Mouse (Mus musculus): Measurements from ENCODE around the gene Myl9.

DNA sequence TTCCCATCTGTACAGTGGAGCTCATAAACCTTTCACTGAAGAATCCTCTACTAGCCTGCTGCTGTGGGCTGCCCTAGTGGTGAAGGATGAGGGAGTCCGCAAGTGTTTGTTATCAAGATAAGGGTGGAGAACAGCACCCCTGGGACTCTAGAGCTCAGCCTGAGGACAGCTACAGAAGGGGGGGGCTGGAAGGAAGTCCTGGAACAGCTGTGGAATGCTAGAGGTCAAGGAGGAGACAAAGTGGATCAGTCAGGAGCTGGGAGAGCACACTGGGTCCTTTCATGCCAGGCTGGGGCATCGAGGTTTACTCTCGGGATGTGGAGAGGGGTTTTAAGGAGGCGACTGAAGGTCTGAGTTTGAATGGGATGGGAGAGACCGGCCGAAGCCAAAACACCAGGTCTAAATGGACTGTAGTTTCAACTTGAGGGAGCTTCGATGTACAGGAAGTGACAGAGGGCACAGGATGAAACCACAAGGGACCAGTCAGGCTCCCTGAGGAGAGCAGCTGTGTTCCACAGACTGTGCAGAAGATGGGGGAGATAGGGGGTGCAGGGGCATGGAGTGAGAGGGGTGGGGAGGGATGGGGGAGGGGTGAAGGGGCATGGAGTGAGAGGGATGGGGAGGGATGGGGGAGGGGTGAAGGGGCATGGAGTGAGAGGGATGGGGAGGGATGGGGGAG, 2.2 kb downstream of the Myl9 start:
- no peak for TF ChIP-seq POLR2A (IDR thresholded peaks at IDR 0.05; ENCODE audit: low read depth, low read length)
- no peak for TF ChIP-seq CTCF (IDR thresholded peaks at IDR 0.05; ENCODE audit: extremely low read depth, insufficient read depth, insufficient read length, insufficient replicate concordance)

Data from spleen, adult 2 months (tissue).